Mouse (Mus musculus) urinary bladder, postnatal 25 days (tissue): Measurements from ENCODE around the gene Smarcd2.

Source experiments
- DNase-seq: peaks from one replicate; pipeline ENCODE4 v3.0.0; 2022; ENCODE audit warnings: low spot score

Smarcd2 gene

DNA sequence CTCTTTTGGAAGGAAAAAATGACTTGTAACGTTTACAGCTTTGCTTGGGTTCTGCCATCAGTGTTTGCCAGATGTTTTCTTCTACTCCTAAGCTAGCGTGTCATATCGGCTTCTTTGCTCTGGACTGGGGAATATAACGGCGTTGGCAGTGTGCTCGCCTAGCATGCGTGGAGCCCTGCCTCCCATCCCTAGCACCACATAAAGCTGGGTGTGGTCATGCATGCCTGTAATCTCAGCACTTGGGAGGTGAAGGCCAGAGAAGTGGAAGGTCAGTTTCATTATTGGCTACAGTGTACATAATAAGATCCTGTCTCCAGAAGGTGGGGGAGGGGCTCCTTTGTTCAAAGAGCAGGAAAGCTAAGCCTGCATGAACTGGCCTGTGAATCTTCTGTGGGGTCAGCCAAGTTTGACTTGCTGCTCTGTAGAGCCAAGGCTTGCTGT, 2.2 kb upstream of the Smarcd2 start:
- DNase-seq = no peak

- no peak for DNase-seq
Observed at GRCm38 (mm10) chr11:106274374-106274773, 1.6 kb upstream of the Smarcd2 start.

DNA sequence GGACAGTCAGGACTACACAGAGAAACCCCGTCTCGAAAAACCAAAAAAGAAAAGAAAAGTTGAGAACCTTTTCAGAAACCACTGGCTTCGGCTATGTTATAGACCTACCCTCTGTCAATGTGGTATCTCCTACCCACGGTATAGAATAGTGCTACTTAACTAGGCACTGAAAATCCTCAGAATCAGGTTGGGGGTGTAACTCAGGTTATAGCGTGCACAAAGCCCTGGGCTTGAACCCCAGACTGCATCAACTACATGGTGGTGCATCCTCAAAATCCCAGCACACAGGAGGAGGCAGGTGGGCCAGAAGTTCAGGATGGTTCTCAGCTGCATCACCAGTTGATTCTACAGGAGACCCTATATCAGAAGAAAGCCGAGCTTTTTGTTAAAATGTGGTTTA, 1.0 kb upstream of the Smarcd2 start:
- no peak for DNase-seq

GRCm38 (mm10) chr11:106273311-106273684, 526 bp upstream of the Smarcd2 start:
- no peak for DNase-seq

DNA sequence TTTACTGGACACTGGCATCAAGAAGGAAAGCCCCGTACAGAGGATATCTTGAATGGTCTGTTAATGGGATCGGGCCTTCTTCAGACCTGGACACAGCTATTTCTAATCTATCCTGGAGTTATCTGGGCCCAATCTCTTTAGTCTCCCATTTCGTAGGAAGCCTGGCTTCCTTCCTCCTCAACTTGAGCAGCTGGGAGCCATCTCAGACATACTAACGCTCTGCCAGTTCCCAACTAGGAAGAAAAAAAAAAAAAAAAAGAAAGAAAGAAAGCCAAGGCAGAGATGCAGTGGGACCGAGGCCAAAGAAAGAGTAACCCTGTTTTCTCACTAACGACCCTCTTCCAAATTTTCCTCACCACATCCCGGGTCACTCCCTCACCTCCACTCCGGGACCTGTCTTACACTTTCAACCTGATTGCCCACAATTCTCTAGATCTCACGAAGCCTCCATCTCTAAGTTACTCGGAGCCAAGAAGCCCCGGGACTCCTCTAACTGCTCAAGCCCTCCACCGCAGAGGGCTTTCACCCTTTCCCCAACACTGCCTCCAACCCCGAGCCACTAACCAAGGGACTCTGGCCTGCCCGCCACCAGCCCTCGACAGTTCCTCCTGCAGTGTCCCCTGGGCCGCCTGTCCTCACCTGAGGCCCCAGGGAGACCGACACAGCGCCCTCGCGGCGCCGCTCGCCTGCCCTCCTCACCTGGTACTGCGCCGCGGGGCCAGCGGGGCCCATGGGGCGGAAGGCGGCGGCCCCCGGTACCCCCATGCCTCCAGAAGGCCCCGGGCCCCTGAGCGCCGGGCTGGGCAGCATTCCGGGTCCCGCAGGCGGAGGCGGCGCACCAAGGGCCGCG, 753 bp downstream of the Smarcd2 start:
- DNase-seq = peak; percentile 51

GRCm38 (mm10) chr11:106271131-106271793, 1.5 kb downstream of the Smarcd2 start:
- DNase-seq = no peak

GRCm38 (mm10) chr11:106269060-106269431, 3.7 kb downstream of the Smarcd2 start:
- DNase-seq = no peak

DNA sequence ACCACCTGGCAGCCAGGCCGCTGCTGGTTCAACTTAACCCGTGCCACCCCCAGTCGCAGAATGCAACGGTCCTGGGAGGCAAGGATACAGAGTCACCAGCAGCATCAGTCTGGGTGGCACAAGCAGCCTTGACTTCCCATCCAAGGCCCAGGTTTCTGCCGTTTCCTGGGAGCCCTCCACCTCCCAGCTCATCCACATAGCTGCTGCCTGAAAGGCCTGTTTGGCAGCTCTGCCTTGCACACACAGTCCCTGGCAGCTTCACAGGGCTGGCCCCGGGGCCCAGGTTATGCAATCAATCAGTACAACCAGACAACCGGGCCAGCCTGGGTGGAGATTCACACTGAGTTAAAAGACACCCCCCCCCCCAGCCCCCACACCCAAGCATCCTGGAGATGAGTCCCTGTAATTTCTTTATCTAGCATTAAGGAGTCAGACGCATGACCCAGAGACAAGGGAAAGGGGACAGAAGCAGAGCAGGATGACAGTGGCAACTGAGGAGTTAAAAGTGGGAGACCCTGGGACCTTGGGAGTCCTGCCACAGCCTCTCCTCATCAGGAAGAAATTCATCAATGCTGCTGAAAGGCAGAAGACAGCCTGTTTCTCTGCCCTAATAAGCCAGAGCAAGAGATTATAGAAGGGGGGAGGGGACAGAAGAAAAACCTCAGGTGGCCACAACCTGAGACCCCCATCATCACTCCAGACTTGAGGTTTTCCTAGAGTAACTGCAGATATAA, 4.3 kb downstream of the Smarcd2 start:
- peak; percentile 74 for DNase-seq

DNA sequence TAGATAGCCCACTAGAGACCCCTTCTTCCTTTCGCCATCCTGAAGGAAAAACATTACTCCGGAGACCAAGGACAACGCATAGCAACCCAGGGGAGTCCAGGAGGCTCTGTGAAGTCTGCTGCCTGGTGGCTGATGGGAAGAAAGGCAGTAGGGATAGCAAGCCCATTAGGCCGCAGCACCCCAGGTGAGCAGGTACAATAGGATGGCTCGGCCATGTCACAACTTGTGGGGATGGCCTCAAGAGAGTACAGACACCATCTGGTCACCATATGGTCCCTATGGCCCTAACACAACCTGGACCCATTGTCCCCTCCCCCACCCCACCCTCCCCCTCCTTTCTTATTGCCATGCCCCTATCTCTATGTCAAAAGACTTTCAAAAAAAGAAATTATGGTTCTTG, 4.9 kb downstream of the Smarcd2 start:
- no peak for DNase-seq

- DNase-seq = peak; percentile 54
Observed at GRCm38 (mm10) chr11:106267311-106267852, 5.4 kb downstream of the Smarcd2 start.

DNA sequence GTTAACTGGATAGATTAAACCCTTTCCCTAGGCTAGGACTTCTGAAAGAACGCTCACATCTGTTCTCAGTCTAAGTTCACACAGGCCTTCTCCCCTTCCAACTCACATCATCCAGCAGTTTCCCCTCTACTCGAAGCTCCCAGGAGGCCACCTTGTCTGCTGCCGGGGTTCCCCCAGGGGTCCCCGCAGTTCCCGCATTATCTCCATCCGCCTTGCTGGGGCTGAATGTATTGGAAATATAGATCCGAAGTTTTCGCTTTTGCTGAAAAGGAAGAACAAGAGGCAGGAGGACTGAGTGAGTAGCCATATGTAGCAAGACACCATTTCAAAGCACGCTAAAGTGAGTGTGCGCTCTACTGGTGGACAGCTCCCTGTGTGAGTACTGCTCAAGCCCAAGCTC, 6.3 kb downstream of the Smarcd2 start:
- DNase-seq = no peak

GRCm38 (mm10) chr11:106265570-106265969, 7.2 kb downstream of the Smarcd2 start:
- no peak for DNase-seq

DNA sequence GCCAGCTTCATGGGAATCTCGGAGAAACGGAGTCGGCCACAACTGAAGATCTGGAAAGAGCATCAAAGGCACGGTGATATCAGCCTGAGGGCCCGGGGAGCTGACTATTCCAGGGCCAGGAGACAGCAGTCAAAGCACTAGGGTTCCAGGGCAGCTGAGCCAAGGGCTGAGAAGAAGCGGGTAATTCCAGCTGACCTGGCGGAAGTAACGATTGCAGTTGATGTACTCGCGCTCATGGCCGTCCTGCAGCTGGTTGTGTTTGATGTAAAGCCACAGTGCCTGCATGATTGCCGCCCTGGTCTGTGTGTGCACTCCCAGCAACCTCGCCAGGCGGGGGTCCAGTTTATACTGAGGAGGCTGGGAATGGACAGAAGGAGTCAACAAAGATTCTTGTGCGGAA, 7.8 kb downstream of the Smarcd2 start:
- DNase-seq = no peak

DNA sequence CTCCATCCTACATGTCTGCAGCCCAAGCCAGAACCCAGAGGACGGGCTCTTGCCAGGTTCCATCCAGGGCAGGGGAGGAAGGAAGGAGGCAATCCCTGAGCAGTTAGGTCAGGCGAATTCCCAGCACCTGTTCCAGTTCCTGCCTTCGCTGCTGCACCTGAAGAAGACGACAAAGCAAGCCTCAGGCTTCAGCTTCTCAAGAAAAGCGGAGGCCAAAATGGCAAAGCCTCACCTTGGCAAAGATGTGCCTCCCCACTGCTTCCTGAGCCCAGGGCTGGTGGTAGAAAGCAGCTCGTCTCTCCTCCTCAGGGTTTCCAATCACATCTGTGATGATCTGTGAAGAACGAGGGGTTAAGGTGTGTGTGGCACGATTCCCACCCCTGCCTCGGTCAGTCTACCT, 8.8 kb downstream of the Smarcd2 start:
- DNase-seq = no peak

- DNase-seq = no peak
Observed at GRCm38 (mm10) chr11:106260826-106261450, 11.8 kb downstream of the Smarcd2 start.

GRCm38 (mm10) chr11:106256775-106257174, 16.0 kb downstream of the Smarcd2 start:
- no peak for DNase-seq

GRCm38 (mm10) chr11:106255685-106256451, 16.9 kb downstream of the Smarcd2 start, which contains the start of the genes Ftsj3 and Psmc5:
Ftsj3 (minus strand) TSS chr11:106256079.
Psmc5 (plus strand) TSS chr11:106256154.
- peak; percentile 99 for DNase-seq

- no peak for DNase-seq
Observed at GRCm38 (mm10) chr11:106255174-106255573, 17.6 kb downstream of the Smarcd2 start.

DNA sequence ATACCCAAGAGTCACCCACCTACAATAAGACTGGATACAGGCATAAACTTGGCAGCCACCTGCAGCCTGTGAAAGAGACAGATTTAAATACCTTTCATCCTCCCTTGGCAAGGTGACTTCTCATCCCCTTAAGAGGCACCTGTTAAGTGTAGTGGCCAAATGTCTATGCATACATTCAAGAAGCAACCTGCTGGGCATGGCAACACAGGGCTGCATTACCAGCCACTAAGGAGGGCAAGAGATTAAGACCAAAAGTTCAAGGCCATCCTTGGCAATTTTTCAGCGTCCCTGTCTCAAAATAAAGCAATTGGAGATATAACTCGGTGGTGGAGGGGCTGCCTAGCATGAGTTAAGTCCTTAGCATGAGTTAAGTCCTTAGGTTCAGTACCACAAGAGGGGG, 18.0 kb downstream of the Smarcd2 start:
- DNase-seq = no peak

GRCm38 (mm10) chr11:106249326-106249725, 23.4 kb downstream of the Smarcd2 start:
- DNase-seq = no peak

DNA sequence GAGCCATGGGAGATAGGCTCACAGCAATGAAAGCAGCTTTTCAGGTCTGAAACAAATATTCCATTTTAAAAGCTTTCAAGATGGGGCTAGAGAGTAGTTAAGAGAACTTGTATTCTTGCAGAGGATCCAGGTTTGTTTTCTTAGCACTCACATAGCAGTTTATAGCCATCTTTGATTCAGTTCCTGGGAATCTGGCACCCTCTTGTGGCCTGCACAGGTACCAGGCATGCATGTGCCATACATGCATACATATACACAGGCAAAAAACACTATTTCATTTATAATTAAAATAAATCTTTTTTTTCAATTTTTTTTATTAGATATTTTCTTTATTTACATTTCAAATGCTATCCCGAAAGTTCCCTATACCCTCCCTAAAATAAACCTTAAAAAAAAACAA, 25.9 kb downstream of the Smarcd2 start:
- no peak for DNase-seq
